Mouse (Mus musculus): ENCODE measurements around the gene Ccdc106.
"Not testable (repeated sequence)": the region's sequence is repeated elsewhere in the genome, so short reads cannot be mapped to it uniquely, and the experiment has no call there.

The Ccdc106 gene

GRCm38 (mm10) chr7:5052931-5053343 is 32.6 kb downstream of the Ccdc106 start:
- DNase-seq: no peak

GRCm38 (mm10) chr7:5053456-5054179 is 33.3 kb downstream of the Ccdc106 start:
- DNase-seq: no peak

DNA sequence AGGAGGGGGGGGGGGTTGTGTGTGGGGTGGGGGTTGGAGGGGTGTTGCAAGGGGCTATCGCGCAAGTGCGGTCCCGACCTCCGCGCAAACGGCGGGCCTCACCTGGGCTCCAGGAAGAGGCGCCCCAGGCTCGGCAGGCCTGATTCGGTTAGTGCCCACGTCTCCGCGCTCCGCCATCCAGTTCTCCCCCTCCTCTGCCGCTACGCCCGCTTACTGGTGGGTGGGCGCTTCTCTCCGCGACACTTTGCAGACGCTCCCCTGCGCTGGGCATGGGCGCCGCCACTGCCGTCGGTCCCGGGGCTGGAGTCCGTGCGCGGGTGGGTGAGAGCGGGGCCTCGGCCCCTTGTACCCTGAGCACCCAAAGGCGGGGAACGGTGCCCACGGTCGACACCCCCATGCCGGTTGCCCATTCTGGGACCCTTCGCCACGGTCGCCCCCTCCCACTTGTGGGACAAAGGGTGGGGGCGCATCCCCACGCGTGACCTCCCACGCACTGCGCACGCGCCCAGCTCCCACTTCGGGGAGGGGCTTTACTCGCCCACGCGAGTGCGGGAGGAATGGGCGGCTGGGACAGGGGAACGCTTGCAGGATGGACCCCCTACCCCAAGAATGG is 36.4 kb downstream of the Ccdc106 start:
- no peak for DNase-seq

- DNase-seq: no peak
Measured at GRCm38 (mm10) chr7:5057381-5057780, 37.0 kb downstream of the Ccdc106 start.

- no peak for DNase-seq
Measured at GRCm38 (mm10) chr7:5057804-5058203, 37.5 kb downstream of the Ccdc106 start.

- no peak for DNase-seq
Measured at GRCm38 (mm10) chr7:5058631-5059030, 38.3 kb downstream of the Ccdc106 start.

GRCm38 (mm10) chr7:5059421-5059820 is 39.1 kb downstream of the Ccdc106 start:
- no peak for DNase-seq

GRCm38 (mm10) chr7:5060239-5060731 is 39.9 kb downstream of the Ccdc106 start:
- peak; percentile 92 for DNase-seq

DNA sequence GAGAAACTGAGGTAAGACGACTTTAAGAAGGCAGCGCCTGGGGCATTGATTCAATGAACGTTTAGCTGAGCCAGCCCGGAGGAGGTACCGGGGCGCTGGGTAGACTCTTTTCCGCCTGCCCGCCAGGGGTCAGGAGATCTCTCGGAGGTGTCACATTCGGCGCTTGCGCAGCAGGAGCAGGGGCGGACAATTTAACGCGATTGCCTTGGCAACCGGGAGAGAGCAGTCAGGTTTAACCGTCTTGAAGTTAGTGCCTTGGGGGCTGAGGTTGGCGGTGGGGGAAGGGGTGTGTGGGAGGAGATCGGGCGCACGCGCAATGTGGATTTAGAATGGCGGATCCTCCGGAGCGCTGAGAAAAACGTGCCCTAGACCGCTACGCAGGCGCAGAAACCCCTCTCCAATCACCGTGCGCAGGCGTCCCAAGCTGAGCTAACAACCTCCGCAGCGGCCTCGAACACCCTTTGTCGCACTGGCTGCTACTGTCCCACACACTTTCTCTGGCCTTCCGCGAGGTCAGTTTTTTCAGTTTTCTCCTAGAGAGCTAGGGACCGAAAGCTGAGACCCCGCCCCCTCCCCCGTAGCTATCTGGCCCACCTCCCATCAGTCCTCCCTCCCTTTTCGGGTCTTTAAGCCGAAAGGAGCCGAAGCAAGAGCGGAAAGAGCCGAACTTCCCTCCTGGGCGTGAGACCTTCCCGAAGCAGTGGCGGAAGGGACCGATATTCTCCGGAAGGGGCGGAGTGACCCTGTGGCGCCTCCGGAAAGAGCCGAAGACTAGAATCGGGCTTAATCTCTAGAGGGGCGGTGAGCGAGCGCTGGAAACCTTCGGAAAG is 40.8 kb downstream of the Ccdc106 start:
- peak; percentile 99 for DNase-seq

- peak; percentile 94 for DNase-seq
Measured at GRCm38 (mm10) chr7:5061774-5062359, 41.5 kb downstream of the Ccdc106 start, which contains the start of gene U2af2. TSS of gene U2af2 (plus strand) at chr7:5062143.

GRCm38 (mm10) chr7:5062360-5063001 is 42.1 kb downstream of the Ccdc106 start:
- peak; percentile 83 for DNase-seq

- no peak for DNase-seq
Measured at GRCm38 (mm10) chr7:5064886-5065285, 44.5 kb downstream of the Ccdc106 start.

DNA sequence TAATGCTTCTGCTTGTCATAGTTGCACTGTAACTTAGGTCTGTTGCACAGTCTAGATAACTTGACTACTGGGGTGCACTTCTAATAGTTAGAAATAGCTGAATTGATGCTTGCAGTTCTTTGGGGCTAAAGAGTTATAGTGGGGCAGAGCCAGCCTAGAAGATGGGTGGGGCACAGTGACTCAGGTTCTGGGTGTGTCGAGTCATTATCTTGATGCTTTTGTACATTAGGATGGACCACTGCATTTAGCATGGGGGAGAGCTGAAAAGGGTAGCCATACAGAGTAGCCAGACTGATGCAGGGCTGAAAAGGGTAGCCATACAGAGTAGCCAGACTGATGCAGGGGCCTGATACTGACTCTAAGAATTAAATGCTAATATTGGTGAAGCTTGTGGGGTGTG is 53.2 kb downstream of the Ccdc106 start:
- no peak for DNase-seq

GRCm38 (mm10) chr7:5074984-5075383 is 54.6 kb downstream of the Ccdc106 start:
- no peak for DNase-seq

DNA sequence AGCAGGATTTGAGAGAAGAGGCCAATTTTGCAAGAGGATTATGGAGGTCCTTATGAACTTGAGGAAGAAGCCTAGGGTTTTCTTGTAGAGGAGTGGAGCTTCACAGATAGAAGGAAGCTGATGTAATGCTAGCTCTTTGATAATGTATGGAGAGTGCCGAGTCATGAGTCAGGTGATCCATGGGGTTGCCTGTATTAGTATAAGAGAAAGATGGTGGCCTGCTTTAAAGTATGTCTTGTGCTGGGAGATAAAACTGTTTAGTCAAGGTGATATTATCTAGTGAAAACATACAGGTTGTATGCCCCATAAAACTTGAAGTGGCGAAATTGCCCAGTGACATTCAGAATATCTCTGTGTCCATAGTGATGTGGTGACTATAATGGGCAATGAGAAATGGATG is 56.6 kb downstream of the Ccdc106 start:
- no peak for DNase-seq

- DNase-seq: not testable (repeated sequence)
Measured at GRCm38 (mm10) chr7:5079365-5080009, 59.1 kb downstream of the Ccdc106 start.

GRCm38 (mm10) chr7:5080010-5080751 is 59.8 kb downstream of the Ccdc106 start, which contains the start of gene Epn1:
TSS of gene Epn1 (plus strand) at chr7:5080235.
- DNase-seq: peak; percentile 98

DNA sequence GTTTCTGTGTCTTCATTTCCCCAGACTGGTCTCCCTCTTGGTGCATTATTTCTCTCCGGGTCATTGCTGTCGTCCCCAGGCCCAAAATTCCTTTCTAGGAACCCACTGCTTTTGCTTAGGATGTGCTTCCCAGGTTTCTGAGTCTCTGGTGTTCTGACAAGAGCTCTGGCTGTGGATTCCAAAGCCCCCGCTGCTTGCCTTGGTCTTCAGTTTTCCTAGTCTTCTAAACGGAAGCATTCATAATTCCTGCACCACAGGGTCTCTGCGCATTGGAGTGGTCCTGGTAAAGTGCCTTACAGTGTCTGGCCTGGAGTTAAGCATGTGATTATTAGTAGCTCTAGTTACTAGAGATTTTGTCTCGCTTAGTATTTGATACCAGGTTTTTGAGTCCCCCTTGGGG is 60.5 kb downstream of the Ccdc106 start:
- no peak for DNase-seq

DNA sequence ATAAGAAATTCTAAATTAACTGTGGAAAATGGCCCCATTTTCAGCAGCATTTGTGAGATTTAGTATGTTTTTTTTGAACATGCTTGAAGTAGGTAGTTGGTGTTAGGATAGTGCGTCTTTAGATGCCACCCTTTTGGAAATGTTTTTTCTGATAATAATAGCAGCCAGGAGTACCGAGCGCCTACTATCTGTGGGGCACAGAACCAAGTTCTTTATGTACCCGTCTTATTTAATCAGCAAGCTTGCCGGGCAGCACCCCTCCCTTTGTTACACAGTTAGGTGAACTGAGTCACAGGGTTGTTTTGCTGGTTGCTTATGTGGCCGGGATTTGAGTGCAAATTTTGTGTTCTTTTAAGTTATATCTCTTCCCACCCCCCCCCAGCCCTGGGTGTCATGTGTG is 60.9 kb downstream of the Ccdc106 start:
- DNase-seq: no peak

DNA sequence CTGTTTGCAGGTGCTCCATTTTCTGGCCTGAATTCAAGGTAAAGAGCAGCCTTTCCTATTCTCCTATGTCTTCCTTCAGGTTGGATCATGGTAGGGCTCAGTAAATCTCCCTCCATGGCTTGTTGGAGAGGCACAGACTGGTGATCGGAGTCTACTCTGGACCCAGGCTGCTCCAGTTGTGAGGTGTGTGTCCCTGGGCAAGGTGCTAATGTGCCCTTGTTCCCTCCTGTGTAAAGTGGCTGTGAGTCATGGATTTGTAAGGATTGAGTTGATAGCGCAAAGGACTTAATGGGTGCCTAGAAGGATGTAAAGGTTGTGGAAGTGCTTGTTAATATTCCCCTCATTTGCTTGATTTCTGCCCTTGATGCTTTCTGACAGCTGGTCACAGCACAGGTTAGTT is 61.6 kb downstream of the Ccdc106 start:
- DNase-seq: no peak
